Mouse (Mus musculus) 3134 (cell line): ENCODE measurements around the gene Endou.

Experiments
- DNase-seq: peaks from one replicate; pipeline ENCODE4 v3.0.0-alpha.2; 2011; ENCODE audit warnings: low spot score; ENCODE audit not compliant: insufficient read length; ENCODE audit errors: extremely low read depth

The Endou gene

DNA sequence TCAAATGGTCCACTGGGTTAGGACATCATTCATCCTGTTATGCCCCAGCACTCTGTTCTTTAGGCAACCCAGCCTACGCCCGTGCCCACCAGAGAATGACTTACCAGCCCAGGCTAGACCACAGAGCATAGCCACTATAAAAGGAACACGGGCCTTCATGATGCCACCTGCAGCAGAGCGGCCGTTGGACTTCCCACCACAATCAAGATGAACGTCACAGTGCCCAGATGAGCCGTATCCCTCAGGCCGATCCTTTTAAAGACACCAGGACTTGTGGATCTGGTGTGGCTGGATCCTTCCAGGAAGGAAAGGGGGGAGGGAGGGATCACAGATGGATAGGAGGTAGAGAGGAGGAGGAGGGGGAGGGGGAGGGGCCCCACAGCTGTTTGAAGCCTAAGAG, at the start of gene Endou:
Endou (minus strand) TSS at position 229 of the 400 bp plus-strand sequence.
- no peak for DNase-seq

DNA sequence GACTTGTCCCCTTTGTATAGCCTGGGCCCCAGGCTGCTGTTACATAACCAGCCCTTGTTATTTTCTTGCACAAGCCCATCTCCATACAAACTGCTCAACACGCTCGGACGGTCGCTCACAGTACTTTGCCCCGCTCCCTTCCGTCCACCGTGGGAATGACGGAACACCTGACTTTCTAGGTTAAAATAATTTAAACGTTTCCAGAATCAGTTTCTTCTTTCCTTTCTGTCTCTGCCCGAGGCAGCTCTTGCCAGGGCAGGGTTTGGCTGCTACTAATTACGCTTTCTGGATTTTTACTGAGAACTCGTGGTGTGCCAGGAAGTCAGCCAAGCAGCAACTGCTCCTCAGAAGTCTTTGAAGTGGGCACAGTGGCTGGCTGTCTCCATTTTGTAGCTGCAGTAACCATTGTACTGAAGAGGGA, 49.5 kb upstream of the Endou start:
- no peak for DNase-seq

DNA sequence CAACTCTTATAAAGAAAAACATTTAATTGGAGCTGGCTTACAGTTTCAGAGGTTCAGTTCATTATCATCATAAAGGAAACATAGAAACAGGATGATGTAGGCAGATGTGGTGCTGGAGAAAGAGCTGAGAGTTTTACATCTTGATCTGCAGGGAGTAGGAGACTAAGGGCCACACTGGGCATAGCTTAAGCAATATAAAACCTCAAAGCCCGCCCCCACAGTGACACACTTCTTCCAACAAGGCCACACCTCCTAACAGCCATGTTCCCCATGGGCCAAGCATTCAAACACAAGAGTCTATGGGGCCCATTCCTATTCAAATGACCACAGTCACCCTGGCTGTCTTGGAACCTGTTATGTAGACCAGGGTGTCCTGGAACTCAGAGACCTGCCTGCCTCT, 48.4 kb upstream of the Endou start:
- DNase-seq, result no peak

DNA sequence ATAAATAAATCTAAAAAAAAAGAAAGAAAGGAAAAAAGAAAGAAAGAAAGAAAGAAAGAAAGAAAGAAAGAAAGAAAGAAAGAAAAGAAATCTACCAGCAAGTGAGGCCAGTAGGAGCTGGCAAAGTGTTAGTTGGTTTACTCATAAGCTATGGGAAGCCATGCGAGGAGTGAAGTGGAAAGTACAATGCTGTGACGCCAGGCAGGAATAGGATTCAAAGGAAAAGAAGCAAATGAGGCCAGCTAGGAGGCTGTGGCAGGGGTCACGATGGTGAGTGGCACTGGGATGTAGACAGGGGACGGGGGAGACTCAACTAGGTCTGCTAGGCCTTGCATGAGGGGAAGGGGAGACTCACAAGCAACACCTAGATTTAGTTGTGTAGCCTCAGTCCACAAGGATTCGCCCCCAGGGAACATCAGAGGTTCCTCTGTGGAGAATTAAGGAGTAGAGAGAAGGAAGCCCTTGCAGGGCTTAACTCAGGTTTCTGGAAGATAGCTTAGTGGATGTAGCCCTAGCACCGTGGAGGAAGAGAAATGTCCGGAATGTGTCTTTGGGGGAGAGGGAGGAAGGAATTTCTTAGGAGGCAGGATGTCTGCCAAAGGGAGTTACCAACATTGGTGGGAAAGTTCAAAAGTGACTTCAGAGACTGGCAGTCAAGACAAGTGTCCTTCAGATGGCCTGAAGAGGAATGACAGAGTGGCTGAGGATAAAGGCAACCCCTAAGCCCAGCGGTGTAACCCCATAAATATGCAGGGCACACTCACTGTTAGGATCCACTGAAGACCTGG, 47.4 kb upstream of the Endou start, which contains the start of gene Slc48a1:
Slc48a1 (plus strand) TSS at position 210 of the 788 bp plus-strand sequence.
- DNase-seq, result no peak

DNA sequence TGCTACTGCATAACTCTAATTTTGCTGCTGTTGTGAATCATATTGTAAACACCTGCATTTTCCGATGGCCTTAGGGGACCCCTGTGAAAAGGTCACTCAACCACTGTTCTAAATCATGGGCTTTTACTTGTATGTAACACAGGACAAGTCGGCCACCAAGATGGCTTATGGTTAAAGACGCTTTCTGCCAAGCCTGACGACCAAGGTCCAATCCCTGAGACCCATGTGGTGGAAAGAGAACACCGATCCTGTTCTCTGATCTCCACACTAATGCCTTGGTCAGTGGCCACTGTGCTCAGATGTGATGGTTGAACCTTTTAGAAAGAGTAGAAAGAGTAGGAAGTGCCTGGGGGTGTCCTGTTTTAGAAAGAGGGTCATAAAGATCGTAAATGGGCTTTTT, 45.8 kb upstream of the Endou start:
- DNase-seq, result no peak

DNA sequence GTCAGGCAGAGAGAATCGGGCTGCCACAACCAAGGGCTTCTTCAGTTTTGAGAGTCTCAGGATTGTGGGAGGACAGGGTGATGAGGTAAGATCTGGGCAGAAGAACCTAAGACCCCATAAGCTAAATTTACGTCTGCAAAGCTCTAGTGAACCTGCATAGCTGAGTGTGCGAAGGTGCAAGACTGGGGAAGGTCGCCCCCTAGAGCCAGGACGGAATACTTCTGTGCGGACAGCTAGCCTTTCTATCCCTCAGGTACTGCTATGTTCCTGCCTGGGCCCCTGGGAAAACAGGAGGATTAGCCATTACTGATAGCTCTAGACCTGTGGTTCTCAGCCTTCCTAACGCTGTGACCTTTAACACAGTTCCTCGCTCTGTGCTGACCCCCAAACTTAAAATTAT, 45.4 kb upstream of the Endou start:
- no peak for DNase-seq

DNA sequence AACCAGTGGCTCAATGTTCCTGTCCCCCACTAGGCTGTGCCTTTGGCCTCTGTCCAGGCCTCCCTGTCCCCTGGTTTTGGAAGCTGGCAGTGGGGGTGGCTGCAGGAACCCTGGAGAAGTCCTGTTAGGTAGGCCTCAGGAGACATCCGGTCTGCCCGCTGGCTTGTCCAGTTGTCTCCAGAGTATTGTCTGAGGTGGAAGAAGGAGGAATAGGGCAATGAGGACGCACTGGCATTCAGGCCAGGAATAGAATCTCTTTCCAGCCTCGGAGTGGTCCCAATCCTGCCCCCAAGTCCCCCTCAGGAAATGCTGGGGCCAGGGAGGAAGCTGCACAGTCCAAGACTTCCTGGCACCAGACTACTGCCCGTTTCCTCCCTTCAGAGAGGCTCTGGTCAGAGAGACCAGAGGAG, 42.8 kb upstream of the Endou start:
- DNase-seq, result peak; percentile 47

DNA sequence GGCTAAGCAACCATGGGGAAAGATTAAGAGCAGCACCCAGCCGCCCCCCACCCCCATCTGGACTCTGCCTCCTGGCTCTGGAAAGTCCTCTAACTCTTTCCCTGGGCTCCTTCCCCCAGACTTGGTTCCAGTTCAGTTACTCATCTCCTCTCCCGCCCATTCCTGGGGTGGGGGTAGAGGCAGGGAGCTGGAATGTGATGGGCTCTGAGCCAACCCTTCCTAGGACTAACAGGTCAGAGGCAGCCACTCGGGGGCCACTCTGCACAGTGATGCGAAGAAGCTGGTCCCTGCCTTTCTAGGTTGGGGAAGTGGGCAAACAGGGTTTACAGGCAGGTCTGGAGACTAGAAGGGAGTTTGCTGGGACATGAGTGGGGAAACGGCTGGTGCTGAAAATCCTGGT, 42.0 kb upstream of the Endou start:
- peak; percentile 76 for DNase-seq

DNA sequence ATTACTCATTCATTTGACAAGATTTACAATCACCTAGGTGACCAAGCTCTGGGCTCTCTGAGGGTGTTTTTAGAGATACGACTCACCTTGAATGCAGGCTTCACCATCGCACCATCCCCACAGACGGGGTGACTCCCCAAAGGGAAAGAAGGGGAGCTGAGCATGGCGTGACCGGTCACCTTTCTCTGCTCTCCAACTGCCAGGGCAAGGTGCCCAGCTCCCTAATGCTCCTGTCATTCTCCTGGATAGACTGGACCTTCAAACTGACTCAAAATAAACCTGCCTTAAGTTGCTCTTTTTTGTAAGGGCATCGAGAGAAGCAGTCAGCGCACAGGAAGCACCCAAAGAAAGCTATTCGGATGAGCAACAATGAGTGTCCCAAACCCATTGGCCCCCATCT, 39.1 kb upstream of the Endou start:
- DNase-seq, result no peak

DNA sequence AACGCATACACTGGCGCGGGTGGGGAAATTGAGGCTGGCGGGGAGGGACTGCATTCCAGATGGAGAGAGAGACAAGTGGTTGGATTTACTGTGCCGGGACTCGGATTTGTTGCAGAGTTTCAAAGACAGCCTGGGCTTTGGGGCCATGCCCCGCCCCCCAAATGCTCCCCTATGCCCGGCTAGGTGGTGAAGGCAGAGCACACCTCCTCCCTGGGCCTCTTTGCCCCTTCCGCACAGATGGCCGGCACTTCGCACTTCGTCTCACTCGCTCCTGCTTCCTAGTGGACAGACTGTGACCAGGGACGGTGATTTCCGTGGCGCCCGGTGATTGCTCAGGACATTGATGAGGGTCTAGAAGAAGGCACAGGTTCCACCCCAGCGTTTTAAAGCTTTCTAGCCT, 37.1 kb upstream of the Endou start:
- no peak for DNase-seq

DNA sequence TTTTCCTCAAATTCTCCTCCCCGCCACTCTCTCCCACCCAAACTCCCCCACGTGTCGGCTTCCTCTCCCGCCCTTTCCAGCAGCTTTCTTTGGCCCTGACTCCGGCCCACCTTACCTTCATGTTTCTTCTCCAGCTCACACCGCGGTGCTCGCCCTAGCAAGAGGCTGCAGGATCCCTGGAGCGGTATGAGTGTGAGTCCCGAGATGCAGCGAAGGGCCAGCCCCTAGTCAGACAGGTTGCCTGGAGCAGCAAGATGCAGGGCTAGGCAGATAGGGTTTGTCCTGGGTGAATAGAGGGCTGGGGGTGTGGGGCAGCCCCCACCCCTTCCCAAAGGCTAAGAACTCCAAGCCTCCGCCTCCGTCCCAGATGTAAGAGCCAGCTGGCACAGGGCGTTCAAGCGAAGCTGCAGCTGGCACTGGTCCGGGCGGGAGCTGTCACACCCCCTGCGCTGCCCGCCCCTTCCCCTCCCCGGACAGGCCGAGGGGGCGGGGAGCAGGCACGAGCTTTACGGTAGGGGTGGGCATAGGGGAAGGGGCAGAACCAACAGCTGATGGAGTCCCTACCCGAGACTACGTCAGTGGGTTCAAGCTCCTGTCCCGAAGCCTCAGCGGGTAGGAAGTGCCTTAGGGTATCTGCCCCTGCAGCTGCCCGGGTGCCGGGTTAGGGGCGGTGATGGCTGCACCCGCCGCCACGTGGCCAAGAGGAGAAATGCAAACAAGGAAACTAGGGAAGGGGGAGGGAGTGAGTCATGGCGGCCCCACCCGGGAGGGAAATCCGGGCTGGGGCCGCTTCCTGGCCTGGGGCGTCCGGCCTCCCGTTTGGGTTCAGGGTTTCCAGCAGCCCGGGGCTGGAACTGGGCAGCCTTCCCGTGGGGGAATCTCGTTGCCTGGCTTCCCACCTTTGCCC, 36.4 kb upstream of the Endou start, which contains the start of gene Rapgef3:
Rapgef3 (minus strand) TSS at position 693 of the 907 bp plus-strand sequence.
- peak; percentile 85 for DNase-seq

DNA sequence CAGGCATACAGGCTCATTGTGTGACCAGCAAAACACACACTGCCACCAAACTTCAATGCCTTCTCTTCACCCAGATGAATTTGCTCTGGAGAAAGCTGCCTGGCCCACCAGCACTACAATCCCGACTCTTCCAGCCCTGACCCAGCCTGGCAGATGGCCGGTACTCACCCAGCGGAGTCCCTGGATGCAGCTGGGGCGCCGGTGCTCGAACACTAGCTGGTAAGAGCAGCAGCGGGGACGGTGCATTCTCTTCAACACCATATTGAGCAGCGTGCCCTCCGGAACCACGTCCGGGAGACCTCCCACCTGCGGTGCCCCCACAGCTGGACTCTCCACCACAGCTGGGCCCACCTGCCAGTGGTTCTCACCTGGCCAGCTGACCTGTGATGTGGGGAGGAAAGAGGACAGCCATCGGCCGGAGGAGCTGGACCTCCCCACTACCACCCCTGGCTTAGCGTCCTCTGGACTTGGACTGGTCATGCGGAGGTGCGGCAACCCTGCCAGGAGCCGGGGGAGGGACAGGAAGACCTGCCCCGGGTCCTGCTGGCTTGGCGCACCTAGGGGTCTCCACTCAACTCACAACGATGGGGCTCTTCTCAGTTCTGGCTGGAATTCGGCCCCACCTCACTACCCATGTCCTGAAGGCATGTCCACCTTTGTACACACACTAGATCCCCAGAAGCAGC, 35.6 kb upstream of the Endou start:
- DNase-seq, result no peak

DNA sequence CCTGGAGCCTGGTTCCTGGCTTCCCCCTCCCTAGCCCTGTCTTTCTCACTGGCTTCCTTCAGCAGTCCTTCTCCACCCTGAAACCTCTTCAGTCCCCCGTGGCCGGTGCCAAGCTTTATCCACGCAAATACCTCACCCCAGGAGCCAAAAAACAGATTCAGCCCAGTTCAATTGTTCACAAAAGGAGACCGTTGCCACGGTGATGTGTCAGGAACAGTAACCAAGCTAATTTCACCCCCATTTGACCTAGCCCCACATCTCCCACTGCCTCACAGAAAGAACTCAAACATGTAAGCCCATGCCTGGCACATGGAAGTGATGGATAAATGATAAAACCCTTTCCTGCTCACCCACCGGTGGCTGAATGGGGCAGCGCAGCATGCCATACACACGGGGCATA, 35.1 kb upstream of the Endou start:
- DNase-seq, result no peak

DNA sequence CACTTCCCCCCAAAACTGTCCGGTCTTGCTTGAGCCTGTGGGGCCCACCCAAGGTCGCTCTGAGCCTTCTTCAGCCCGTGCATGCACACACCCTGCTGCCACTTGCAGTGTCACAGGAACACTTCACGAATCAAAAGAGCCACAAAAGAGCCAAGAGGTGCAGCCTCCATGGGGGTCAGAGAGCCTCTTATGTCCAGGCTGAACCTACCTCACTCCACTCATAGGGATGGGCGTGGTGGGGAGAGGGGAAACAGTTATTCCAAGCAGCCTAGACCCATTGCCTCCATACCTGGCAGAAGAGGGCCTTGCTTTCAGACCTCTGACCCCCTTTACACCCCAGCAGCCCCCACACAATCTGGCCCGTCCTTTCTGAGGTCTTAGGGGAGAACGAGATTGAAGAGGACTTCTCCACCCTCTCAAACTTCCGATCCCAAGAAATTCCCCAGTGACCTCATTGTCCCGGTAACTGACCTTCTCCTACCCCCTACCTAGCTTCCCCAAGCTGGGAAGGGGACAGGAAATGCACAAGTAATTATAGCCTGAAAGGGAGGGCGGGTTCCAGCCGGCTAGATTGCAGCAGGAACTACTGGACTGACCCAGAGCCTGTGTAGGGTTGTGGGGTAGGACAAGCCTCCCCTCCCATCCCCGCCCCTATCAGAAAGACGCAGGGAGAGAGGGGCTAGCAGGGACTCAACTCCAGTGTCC, 34.1 kb upstream of the Endou start:
- no peak for DNase-seq

DNA sequence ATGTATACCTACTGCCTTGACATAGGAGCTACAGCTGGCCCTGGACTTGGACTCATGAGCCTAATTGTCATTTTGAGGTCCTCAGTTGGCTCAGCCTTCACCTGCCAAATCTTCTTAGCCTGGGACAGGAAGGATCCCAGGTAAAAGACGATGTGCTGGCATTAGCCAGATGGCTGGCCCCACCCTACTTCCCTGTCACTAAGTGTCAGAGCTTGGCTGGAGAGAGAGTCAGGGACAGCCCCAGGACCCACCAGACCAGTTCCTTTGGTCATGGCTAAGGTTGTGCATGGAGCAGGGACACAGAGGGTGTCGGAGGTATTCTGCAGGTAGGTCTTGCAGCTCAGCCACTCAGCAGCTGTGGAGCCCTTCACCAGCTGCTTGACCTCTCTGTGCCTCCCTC, 33.4 kb upstream of the Endou start:
- DNase-seq, result no peak

DNA sequence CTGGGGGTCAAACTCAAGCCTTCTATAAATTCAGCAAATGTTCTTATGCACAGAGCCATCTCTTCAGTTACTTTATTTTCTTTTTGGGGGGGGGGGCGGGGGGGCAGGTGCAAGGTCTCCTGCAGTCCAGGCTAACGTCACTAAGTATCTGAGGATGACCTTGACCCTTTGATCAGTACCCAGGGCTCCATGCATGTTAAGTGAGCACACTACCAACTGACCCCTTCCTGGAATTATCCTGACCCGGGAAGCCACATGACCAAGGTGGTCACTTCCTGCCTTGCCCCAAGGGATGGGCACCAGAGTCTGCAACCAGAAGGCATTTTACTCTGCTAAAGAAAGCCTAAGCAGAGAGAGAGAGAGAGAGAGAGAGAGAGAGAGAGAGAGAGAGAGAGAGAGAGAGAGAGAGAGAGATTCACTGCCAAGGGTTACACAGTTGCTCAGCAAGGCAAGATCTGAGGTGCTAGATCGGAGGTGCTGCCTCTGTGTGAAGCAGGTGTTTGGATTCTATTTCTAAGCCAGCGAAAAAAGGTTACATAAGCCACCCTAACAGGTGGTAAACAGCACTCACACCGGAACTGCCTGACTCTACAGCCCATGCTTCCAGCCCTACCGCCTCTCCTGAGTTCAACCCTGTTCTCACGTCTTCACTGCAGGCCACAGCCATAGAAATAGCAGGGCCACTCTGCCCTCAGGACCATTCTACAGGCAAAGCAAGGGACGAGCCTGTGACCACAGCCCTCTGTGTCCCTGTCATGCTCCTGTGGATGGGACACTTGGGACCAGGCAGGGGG, 32.3 kb upstream of the Endou start:
- DNase-seq, result no peak

DNA sequence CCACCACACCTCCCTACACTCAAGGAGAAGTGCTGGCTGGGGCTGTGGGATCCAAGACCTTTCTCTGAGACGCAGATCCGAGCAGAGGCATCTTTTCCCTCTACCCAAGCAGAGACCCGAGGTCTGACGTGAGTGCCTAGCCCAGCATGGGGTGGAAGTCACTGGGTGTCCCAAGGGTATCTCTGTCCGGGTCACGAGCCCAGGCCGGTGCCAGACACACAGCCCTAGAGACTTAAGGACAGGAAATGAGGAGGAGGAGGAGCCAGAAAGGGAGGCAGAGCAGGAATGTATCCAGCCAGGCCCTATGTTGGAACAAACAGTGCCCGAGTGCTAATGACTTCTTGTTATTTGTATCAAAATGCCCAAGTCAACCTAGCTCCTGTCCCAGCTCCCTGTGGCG, 31.6 kb upstream of the Endou start:
- DNase-seq, result no peak

DNA sequence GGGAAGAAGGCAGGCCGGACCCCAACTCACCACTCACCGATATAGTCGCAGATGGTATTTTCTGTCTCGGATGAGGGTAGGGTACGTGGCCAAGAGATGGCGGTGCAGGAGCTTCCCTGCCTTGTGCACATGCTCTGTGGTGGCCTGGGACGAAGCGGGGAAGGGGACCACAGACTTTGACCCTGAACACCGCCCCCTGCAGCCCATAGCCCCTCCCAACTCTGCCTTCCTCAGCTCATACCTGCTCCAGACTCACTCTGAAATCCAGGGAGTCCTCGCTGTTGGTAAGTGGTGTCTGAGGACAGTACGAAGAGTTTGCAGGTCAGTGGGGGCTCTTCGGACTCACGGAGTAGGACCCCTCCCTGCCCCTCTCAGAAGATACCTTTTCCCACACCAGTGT, 30.3 kb upstream of the Endou start:
- DNase-seq, result no peak

DNA sequence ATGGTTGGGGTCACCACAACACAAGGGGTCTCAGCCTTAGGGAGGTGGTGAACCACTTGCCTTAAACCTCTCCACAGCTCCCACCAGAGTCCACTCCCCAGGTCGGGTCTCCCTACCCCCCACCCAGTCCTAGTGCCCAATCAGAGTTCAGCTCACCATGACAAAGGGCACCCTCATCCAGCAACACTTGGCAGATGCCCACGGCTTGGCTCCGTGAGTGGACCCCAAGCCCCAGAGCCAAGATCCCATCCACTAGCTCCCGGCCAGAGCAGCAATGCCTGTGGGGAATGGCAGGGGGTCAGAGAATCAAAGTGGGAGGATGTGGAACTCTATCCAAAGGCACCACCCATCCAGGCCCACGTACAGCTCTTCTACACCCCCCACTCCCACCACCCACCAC, 29.8 kb upstream of the Endou start:
- no peak for DNase-seq

DNA sequence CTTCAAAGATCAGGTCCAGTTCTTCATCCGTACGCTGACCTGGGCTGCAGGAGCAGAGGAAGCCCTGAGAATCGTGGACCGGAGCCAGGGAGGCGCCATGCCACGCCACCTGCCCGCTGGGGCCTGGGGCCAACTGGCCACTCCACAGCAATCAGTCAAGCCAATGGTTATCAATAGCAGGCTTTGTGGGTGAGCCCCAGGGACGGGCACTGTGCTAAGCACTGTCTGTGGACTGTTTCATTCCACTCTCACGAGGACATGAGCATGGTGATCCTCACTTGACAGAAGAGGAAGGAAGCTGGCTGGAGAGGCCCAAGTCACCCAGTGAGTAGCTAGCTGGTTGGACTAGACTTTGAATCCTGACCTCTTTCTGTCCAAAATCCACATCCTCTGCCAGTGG, 28.9 kb upstream of the Endou start:
- no peak for DNase-seq
